Mouse (Mus musculus): ENCODE results near the gene Gpatch2. TPM values are rescaled to one million over a fixed set of nuclear protein-coding genes. Genes with fewer than 3 reads are reported as not detected.

Gpatch2 gene
- 36.3 TPM for polyA plus RNA-seq (2017; shearing (Covaris generic))

GRCm38 (mm10) chr1:187215181-187216116, at the start of gene Gpatch2, which contains the start of gene Spata17:
TSS of gene Gpatch2 (plus strand) at chr1:187215508.
TSS of gene Spata17 (minus strand) at chr1:187215465.

Other genes starting within 250 kb of the Gpatch2 start
- gene D1Pas1, start 248.1 kb upstream of the Gpatch2 start, polyA plus RNA-seq (2017; shearing (Covaris generic)) = not detected
- not detected for gene Spata17, start within 50 bp of the Gpatch2 start, polyA plus RNA-seq (2017; shearing (Covaris generic))

All from activated CD4-positive, CD25-positive, alpha-beta regulatory T cell, adult 9 weeks (primary cell).